Mouse (Mus musculus) midbrain, embryonic 10.5 days (tissue): ENCODE results near the gene Gm4779. TPM values are rescaled to one million over a fixed set of nuclear protein-coding genes. Genes with fewer than 3 reads are reported as not detected.

Source experiments
- DNase-seq: peaks from one replicate; pipeline ENCODE4 v3.0.0-alpha.2; 2017; ENCODE audit warnings: low spot score
- H3K27ac ChIP-seq: fragments of 300-500 bp; sonication (generic); replicated peaks from 2 replicates; pipeline ENCODE4 v1.5.1; 2016; ENCODE audit warnings: mild to moderate bottlenecking
- H3K27me3 ChIP-seq: fragments of 300-500 bp; sonication (generic); 2 replicates; pipeline ENCODE4 v1.6.1; 2016; ENCODE audit warnings: low read depth, mild to moderate bottlenecking; ENCODE audit not compliant: poor library complexity, severe bottlenecking
- H3K36me3 ChIP-seq: fragments of 300-500 bp; sonication (generic); 2 replicates; pipeline ENCODE4 v1.6.1; 2016; ENCODE audit warnings: mild to moderate bottlenecking, moderate library complexity
- H3K4me1 ChIP-seq: fragments of 300-500 bp; sonication (generic); 2 replicates; pipeline ENCODE4 v1.6.1; 2016
- H3K4me3 ChIP-seq: fragments of 300-500 bp; sonication (generic); 2 replicates; pipeline ENCODE4 v1.5.1; 2016; ENCODE audit warnings: mild to moderate bottlenecking, moderate library complexity
- H3K9me3 ChIP-seq: fragments of 300-500 bp; sonication (generic); replicated peaks from 2 replicates; pipeline ENCODE4 v1.6.1; 2016; ENCODE audit warnings: mild to moderate bottlenecking
- WGBS: fragments of 180-500 bp; shearing (Covaris S2); methylation state at CpG from one replicate; pipeline ENCODE4 v1.1.7; 2016; 5-methylcytosine and 5-hydroxymethylcytosine counted together
- polyA plus RNA-seq: library from polyadenylated mRNA; unstranded; fragments of >200 nt; fragmentation: Nextera tagmentation; extraction: Ambion mirVana; gene quantifications from 2 replicates; pipeline ENCODE4 v1.2.1, GENCODE M21; 2016

The Gm4779 gene
- polyA plus RNA-seq, 1 experiment from 2014 or later = 0.09 TPM

DNA sequence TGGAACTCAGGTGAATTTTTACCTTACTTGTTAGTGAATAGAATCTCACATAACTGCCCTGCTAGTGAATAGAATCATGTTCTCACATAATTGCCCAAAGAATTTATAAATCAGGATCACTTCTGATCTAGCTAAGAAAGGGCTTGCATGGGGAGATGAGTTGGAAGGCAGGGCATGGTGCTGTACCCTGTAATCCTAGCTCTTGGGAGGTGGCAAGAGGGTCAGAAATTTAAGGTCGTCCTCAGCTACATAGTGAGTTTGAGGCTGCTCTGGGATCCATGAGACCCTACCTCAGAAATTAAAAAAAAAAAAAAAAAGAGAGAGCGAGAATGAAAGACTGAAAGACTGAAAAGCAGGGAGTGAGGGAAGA, 53.2 kb downstream of the Gm4779 start:
- Histone ChIP-seq H3K27me3 (peaks cover 98% of the 10 kb centered on the region), H3K4me3 (no peak overlapping the region), H3K4me1 (peaks cover 13% of the 10 kb centered on the region), H3K27ac (0 out of 2 replicates have a peak overlapping the region, but pooled peaks have one; percentile 28), H3K36me3 (no peaks in the 10 kb centered on the region), H3K9me3 (no peaks in the 10 kb centered on the region)
- WGBS = 88% methylated on average over 2 of the region's 2 CpGs
- no peak for DNase-seq

DNA sequence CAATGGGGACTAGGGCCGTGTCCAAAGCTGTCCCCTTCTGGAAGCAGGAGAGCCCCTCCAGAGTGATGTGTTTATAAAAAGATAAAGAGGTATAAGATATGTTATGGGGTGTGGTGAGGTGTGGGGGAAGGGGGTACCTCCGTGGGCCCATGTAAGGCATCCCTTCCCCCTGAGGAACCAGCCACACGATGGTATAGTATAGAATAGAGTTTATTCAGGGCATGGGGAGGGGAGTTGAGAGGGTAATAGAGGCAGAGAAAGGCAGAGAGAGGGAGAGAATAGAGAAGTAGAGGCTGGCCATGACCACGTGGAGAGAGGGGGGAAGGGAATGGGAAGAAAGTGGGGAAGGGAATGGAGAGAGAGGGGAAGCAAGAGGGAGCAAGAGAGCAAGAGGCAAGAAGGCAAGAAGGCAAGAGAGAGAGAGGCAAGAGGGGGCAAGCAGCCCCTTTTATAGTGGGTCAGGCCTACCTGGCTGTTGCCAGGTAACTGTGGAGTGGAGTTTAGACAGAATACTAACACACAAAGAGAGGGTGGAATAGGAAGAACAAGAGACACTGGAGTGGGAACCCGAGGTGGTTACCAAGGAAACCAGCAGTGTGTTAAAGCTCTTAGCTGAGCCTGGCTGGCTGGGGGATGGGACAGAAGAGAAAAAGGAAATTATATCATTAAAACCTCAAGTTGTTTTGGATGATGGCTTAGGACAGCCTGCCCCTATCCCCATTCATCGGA, 53.7 kb downstream of the Gm4779 start:
- Histone ChIP-seq H3K4me3 (no peak overlapping the region), H3K27ac (peak overlapping the region; percentile 69; the same call in 1 of the 2 replicates), H3K9me3 (no peaks in the 10 kb centered on the region), H3K36me3 (no peaks in the 10 kb centered on the region), H3K27me3 (peaks cover 98% of the 10 kb centered on the region), H3K4me1 (peaks cover 13% of the 10 kb centered on the region)
- WGBS = 52% methylated on average over 6 of the region's 6 CpGs
- peak; percentile 37 for DNase-seq

Other genes starting within 250 kb of the Gm4779 start
- 130 and 158 TPM in 2 replicates for gene Ogt, start 154.4 kb downstream of the Gm4779 start, polyA plus RNA-seq
- 0.10 TPM in 1 of 2 replicates, not detected in the other for gene Cxcr3, start 60.2 kb downstream of the Gm4779 start, polyA plus RNA-seq
- gene 8030474K03Rik, start 233 bp upstream of the Gm4779 start, polyA plus RNA-seq = not detected in 2 replicates
- gene Nhsl2, start 55.0 kb upstream of the Gm4779 start, polyA plus RNA-seq = 14.0 and 14.1 TPM in 2 replicates